Comparison of ENCODE assay signal across 26 mouse cellular contexts in genomic region chr2:10541762-10542161, GRCm38 (mm10).
DNase-seq lines count a peak whose midpoint lies in the region; TF ChIP-seq lines count a peak whose summit lies in the region.
"Had no signal": no experiment of that assay in that cellular context is flagged by ENCODE, and none has a peak within 500 bp of the region (broad histone marks: within the 10 kb centered on the region; RNA-seq: fewer than 3 reads in every experiment).

No protein-coding gene starts in this region.

- TF ChIP-seq CTCF in thymus, adult 2 months (IDR thresholded peaks at IDR 0.05; ENCODE audit: borderline replicate concordance, control insufficient read depth, extremely low read depth, insufficient read depth, low read length, poor library complexity), result no peak

- no peak for DNase-seq in thymus, adult 2 months
- no peak for DNase-seq in thymus, postnatal 25 days
- peak; percentile 1 for DNase-seq in fibroblast of lung, adult 2 months (ENCODE audit: low read depth)
- DNase-seq in induced T-regulatory cell, adult 2 months (ENCODE audit: low read depth), result peak; percentile 5
- no peak for DNase-seq in spleen, adult 18-20 months
- no peak for DNase-seq in left cerebral cortex, postnatal 25 days (ENCODE audit: low spot score in 2 of 2)
- DNase-seq: adrenal gland, postnatal 10 days; adrenal gland, postnatal 36 days; B cell, adult 2 months; cerebellum, adult 18-20 months; cerebellum, adult 9-10 months; cerebellum, postnatal 14 days; gastrocnemius, postnatal 25 days; heart, adult 2 months; heart, postnatal 14 days; heart, postnatal 4 days had no signal

- H3K4me3 ChIP-seq in thymus, adult 2 months (ENCODE audit: control insufficient read depth, insufficient read depth, low read length), result no peak overlapping the region
- H3K4me3 ChIP-seq: embryonic facial prominence, embryonic 12.5 days; embryonic facial prominence, embryonic 15.5 days; forebrain, embryonic 12.5 days; forebrain, embryonic 15.5 days; heart, adult 2 months; heart, embryonic 10.5 days; heart, embryonic 13.5 days; hindbrain, embryonic 12.5 days; hindbrain, embryonic 15.5 days had no signal

- no peaks in the 10 kb centered on the region for H3K27me3 ChIP-seq in thymus, adult 2 months (ENCODE audit: control insufficient read depth, insufficient read depth, low read length)
- H3K27me3 ChIP-seq: CH12.LX; embryonic facial prominence, embryonic 12.5 days; embryonic facial prominence, embryonic 15.5 days; forebrain, embryonic 12.5 days; forebrain, embryonic 15.5 days; heart, embryonic 13.5 days; hindbrain, embryonic 12.5 days; hindbrain, embryonic 15.5 days; Patski had no signal

- peak overlapping the region; percentile 23; the same call in 1 of the 2 replicates for H3K27ac ChIP-seq in thymus, adult 2 months (ENCODE audit: control insufficient read depth, insufficient read depth, low read length)
- H3K27ac ChIP-seq: embryonic facial prominence, embryonic 12.5 days; embryonic facial prominence, embryonic 15.5 days; forebrain, embryonic 12.5 days; forebrain, embryonic 15.5 days; heart, adult 2 months; heart, embryonic 10.5 days; heart, embryonic 13.5 days; hindbrain, embryonic 12.5 days; hindbrain, embryonic 15.5 days had no signal

- intact Hi-C loops in left cerebral cortex, postnatal 25 days (cut with DNase I), result no loop called here

- WGBS in thymus, adult 2 months, result 5% methylated on average over 4 of the region's 4 CpGs

- TF ChIP-seq POLR2A in thymus, adult 2 months (IDR thresholded peaks at IDR 0.05; ENCODE audit: control insufficient read depth, extremely low read depth, insufficient read depth, low read length, poor library complexity), result no peak

- peaks cover 5% of the 10 kb centered on the region for H3K4me1 ChIP-seq in thymus, adult 2 months (replicated peaks; ENCODE audit: control insufficient read depth, insufficient read depth, low read length)
- H3K4me1 ChIP-seq: forebrain, embryonic 12.5 days; forebrain, embryonic 15.5 days; heart, embryonic 10.5 days; heart, embryonic 13.5 days; hindbrain, embryonic 12.5 days; hindbrain, embryonic 15.5 days had no signal

- no peaks in the 10 kb centered on the region for H3K36me3 ChIP-seq in thymus, adult 2 months (ENCODE audit: control insufficient read depth, insufficient read depth, low read length)
- H3K36me3 ChIP-seq: embryonic facial prominence, embryonic 12.5 days; embryonic facial prominence, embryonic 15.5 days; forebrain, embryonic 12.5 days; forebrain, embryonic 15.5 days; heart, embryonic 10.5 days; heart, embryonic 13.5 days; hindbrain, embryonic 12.5 days; hindbrain, embryonic 15.5 days had no signal

Comparison
In these comparisons a context has a peak if more than half of its experiments do, and no peak if none do; other contexts are left out.
1. DNase-seq: peak in fibroblast of lung, adult 2 months (single experiment) and induced T-regulatory cell, adult 2 months (single experiment); none in thymus, adult 2 months (single experiment), thymus, postnatal 25 days (single experiment), spleen, adult 18-20 months (0 of 2) and left cerebral cortex, postnatal 25 days (0 of 2).